Comparison of ENCODE assay signal across 10 mouse cellular contexts in the genomic region with DNA sequence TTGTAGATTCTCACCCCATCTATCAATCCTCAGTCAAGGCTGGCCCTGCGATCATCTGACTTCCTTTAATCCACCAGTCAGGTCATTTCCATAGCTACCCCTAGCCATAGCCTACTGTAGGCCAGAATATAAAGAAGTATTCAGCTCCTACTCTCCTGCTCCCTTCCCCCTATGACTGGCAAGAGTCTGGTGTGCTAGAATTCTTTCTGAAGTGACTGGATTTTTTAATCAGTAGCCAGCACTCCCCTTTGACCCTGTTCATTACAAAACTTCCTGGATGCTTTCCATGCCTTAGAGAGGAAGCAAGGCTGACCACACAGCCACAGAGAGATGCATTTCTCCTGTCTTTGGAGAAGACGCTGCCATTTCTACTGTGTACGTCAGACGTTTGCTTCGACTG.
DNase-seq lines count a peak whose midpoint lies in the region; ATAC-seq lines count a peak whose summit lies in the region.
"Had no signal": no experiment of that assay in that cellular context is flagged by ENCODE, and none has a peak within 500 bp of the region (broad histone marks: within the 10 kb centered on the region; RNA-seq: fewer than 3 reads in every experiment).

No protein-coding gene starts in this region.

- H3K27ac ChIP-seq in forebrain, embryonic 11.5 days (ENCODE audit: low read depth, low read length), result no peak overlapping the region
- H3K27ac ChIP-seq in forebrain, embryonic 13.5 days, result no peak overlapping the region
- H3K27ac ChIP-seq: limb, embryonic 15.5 days had no signal

- H3K27me3 ChIP-seq in forebrain, embryonic 11.5 days (ENCODE audit: control insufficient read depth, insufficient read depth, low read length), result no peaks in the 10 kb centered on the region
- H3K27me3 ChIP-seq in forebrain, embryonic 13.5 days, result no peaks in the 10 kb centered on the region
- H3K27me3 ChIP-seq: limb, embryonic 15.5 days had no signal

- no peak overlapping the region for H3K9ac ChIP-seq in forebrain, embryonic 11.5 days (ENCODE audit: low read length)
- H3K9ac ChIP-seq in forebrain, embryonic 13.5 days, result no peak overlapping the region
- H3K9ac ChIP-seq: limb, embryonic 15.5 days had no signal

- H3K4me1 ChIP-seq in forebrain, embryonic 11.5 days (replicated peaks; ENCODE audit: control insufficient read depth, insufficient read depth, low read length), result 0 out of 2 replicates have a peak, but pooled peaks cover 6% of the 10 kb centered on the region
- H3K4me1 ChIP-seq in forebrain, embryonic 13.5 days, result peaks cover 14% of the 10 kb centered on the region; the same call in 1 of the 2 replicates
- H3K4me1 ChIP-seq: limb, embryonic 15.5 days had no signal

- H3K36me3 ChIP-seq in forebrain, embryonic 11.5 days (ENCODE audit: control insufficient read depth, insufficient read depth, low read length), result no peaks in the 10 kb centered on the region
- no peaks in the 10 kb centered on the region for H3K36me3 ChIP-seq in forebrain, embryonic 13.5 days (ENCODE audit: poor library complexity, severe bottlenecking)
- H3K36me3 ChIP-seq: limb, embryonic 15.5 days had no signal

- H3K9me3 ChIP-seq in forebrain, embryonic 11.5 days (ENCODE audit: control insufficient read depth, low read length), result no peaks in the 10 kb centered on the region
- H3K9me3 ChIP-seq in forebrain, embryonic 13.5 days (replicated peaks), result no peaks in the 10 kb centered on the region
- H3K9me3 ChIP-seq: limb, embryonic 15.5 days had no signal

- no peak overlapping the region for H3K4me3 ChIP-seq in forebrain, embryonic 11.5 days (ENCODE audit: low read depth, low read length)
- H3K4me3 ChIP-seq in forebrain, embryonic 13.5 days, result no peak overlapping the region
- H3K4me3 ChIP-seq: limb, embryonic 15.5 days had no signal

- DNase-seq in forebrain, embryonic 11.5 days (ENCODE audit: low spot score), result no peak
- DNase-seq in adipocyte (ENCODE audit: low spot score), result peak; percentile 92
- peak; percentile 77 to 88 for DNase-seq in kidney, adult 8-10 months
- DNase-seq in lung, postnatal 25 days (ENCODE audit: low spot score), result peak; percentile 77
- DNase-seq in thymus, postnatal 4 days, result no peak
- DNase-seq in cerebellum, adult 11-12 months, result no peak
- DNase-seq: gastrocnemius, postnatal 36 days had no signal

- ATAC-seq in forebrain, embryonic 11.5 days (replicated peaks; ENCODE audit: low FRiP score), result peak; percentile 51; the same call in 1 of the 2 replicates
- ATAC-seq in forebrain, embryonic 13.5 days, result no peak
- no peak for ATAC-seq in inflammation-experienced regulatory T-cells, adult 6 months

- H3K4me2 ChIP-seq in forebrain, embryonic 11.5 days (ENCODE audit: low read depth, low read length, severe bottlenecking), result no peak overlapping the region
- H3K4me2 ChIP-seq in forebrain, embryonic 13.5 days, result no peak overlapping the region
- H3K4me2 ChIP-seq: limb, embryonic 15.5 days had no signal

- WGBS in forebrain, embryonic 11.5 days, result 68% methylated on average over 5 of the region's 5 CpGs
- WGBS in forebrain, embryonic 13.5 days, result 69% methylated on average over 5 of the region's 5 CpGs

Comparison
In these comparisons a context has a peak if more than half of its experiments do, and no peak if none do; other contexts are left out.
1. DNase-seq: peak in adipocyte (single experiment), kidney, adult 8-10 months (2 of 2) and lung, postnatal 25 days (single experiment); none in forebrain, embryonic 11.5 days (single experiment), thymus, postnatal 4 days (single experiment) and cerebellum, adult 11-12 months (single experiment).